Mouse (Mus musculus) midbrain, embryonic 11.5 days (tissue): ENCODE results near the gene Polg2. TPM values are rescaled to one million over a fixed set of nuclear protein-coding genes. Genes with fewer than 3 reads are reported as not detected.

Experiments used
- ATAC-seq: fragments of 200-750 bp; cut with Nextera tagmentation; 2 replicates; pipeline ENCODE4 v1.8.0; 2017; ENCODE audit warnings: moderate TSS enrichment, moderate library complexity; ENCODE audit not compliant: low FRiP score
- DNase-seq: peaks from one replicate; pipeline ENCODE4 v3.0.0; 2015; ENCODE audit warnings: low spot score; ENCODE audit errors: missing footprints
- H3K27ac ChIP-seq: fragments of 300-500 bp; sonication (generic); 2 replicates; pipeline ENCODE4 v1.5.1; 2014; ENCODE audit warnings: low read depth, low read length
- H3K27me3 ChIP-seq: fragments of 300-500 bp; sonication (generic); 2 replicates; pipeline ENCODE4 v1.6.1; 2014; ENCODE audit warnings: mild to moderate bottlenecking, low read length, moderate library complexity, mixed read lengths; ENCODE audit not compliant: control insufficient read depth, insufficient read depth
- H3K36me3 ChIP-seq: fragments of 300-500 bp; sonication (generic); 2 replicates; pipeline ENCODE4 v1.6.1; 2014; ENCODE audit warnings: mild to moderate bottlenecking, low read length, moderate library complexity, mixed read lengths; ENCODE audit not compliant: control insufficient read depth, insufficient read depth
- H3K4me1 ChIP-seq: fragments of 300-500 bp; sonication (generic); 2 replicates; pipeline ENCODE4 v1.6.1; 2014; ENCODE audit warnings: low read length; ENCODE audit not compliant: control insufficient read depth, insufficient read depth
- H3K4me2 ChIP-seq: fragments of 300-500 bp; sonication (generic); 2 replicates; pipeline ENCODE4 v1.6.1; 2014; ENCODE audit warnings: mild to moderate bottlenecking, moderate library complexity
- H3K4me3 ChIP-seq: fragments of 300-500 bp; sonication (generic); 2 replicates; pipeline ENCODE4 v1.5.1; 2014; ENCODE audit warnings: low read depth, low read length
- H3K9ac ChIP-seq: fragments of 300-500 bp; sonication (generic); 2 replicates; pipeline ENCODE4 v1.6.1; 2014; ENCODE audit warnings: low read length
- H3K9me3 ChIP-seq: fragments of 300-500 bp; sonication (generic); 2 replicates; pipeline ENCODE4 v1.6.1; 2016; ENCODE audit warnings: low read length; ENCODE audit not compliant: control insufficient read depth
- WGBS: fragments of 180-500 bp; shearing (Covaris S2); extraction: QIAGEN DNeasy Blood & Tissue Kit; methylation state at CpG from one replicate; pipeline ENCODE4 v1.1.7; 2014; 5-methylcytosine and 5-hydroxymethylcytosine counted together
- polyA plus RNA-seq: library from polyadenylated mRNA; unstranded; fragments of >200 nt; fragmentation: Nextera tagmentation; extraction: Ambion mirVana; gene quantifications from 2 replicates; pipeline ENCODE4 v1.2.1, GENCODE M21; 2014

Gene Polg2
- polyA plus RNA-seq, 1 experiment from 2014 or later: 9.7 TPM

DNA sequence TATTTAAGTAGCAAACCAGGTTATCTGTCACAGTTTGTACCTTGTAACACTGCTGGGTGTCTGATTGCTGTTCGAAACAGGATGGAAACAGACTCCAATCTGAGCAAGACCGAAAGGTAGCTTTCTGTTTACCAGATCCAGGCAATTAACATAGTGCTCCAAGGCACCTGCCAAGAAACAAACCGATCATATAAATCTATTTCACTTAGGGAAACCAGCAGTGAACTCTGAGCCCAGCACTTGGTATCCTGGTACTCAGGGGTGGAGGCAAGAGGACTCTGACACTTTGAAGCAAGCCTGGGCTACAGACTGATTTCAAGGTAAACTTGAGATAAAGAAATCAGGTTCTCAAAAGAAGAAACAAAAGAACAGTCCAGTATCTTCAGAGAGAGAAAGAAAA lies 1.9 kb downstream of the Polg2 start:
- ATAC-seq (no peak), DNase-seq (no peak)
- Histone ChIP-seq H3K27me3 (no peaks in the 10 kb centered on the region), H3K4me1 (peaks cover 6% of the 10 kb centered on the region; the same call in 1 of the 2 replicates), H3K4me2 (no peak overlapping the region), H3K36me3 (peaks cover 13% of the 10 kb centered on the region), H3K27ac (no peak overlapping the region), H3K9me3 (no peaks in the 10 kb centered on the region), H3K9ac (no peak overlapping the region), H3K4me3 (no peak overlapping the region)
- 94% methylated on average over 3 of the region's 3 CpGs for WGBS

DNA sequence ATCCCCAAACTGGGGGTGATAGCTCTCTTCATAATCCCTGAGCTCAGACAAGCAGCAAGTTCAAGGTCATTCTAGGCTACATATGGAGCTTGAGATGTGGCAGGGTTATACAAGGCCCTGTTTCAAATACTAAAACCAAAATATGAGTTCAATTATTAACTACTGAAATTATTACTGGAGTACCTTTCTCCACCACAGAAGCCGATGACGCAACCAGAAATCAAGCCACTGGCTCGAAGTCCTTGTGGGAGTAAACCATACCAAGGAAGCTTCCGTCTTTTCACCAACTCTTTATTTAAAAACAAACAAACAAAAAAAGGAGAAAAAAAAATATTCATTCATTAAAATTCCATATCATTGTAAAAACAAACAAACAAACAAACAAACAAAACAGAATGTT lies 2.4 kb downstream of the Polg2 start:
- Histone ChIP-seq H3K9ac (no peak overlapping the region), H3K4me2 (no peak overlapping the region), H3K4me1 (peaks cover 6% of the 10 kb centered on the region; the same call in 1 of the 2 replicates), H3K4me3 (no peak overlapping the region), H3K9me3 (no peaks in the 10 kb centered on the region), H3K27ac (no peak overlapping the region), H3K36me3 (peaks cover 13% of the 10 kb centered on the region), H3K27me3 (no peaks in the 10 kb centered on the region)
- DNase-seq (no peak), ATAC-seq (no peak)
- WGBS: 95% methylated on average over 4 of the region's 4 CpGs

DNA sequence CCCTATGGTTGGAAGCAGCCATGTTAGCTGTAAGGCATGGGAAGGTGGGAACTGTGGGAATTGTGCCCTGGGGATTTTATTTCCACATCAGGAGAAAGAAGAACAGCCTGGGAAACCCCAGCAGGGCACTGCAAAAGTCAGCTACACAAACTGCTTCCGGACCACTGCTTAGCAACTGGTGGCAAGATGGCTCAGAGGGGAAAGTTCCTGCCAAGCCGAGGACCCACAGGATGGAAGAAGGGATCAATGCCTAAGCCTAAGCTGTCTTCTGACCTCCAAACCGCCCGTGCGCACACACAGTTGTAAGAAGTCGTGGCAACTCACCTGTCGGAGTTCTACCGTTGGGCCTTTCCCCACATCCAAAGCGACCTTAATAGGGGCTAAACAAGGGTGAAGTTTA lies 6.3 kb downstream of the Polg2 start:
- H3K27ac ChIP-seq: no peak overlapping the region
- ATAC-seq (no peak), DNase-seq (no peak)
- H3K9me3 ChIP-seq: no peaks in the 10 kb centered on the region
- no peak overlapping the region for H3K4me3 ChIP-seq
- 92% methylated on average over 9 of the region's 9 CpGs for WGBS
- no peaks in the 10 kb centered on the region; the same call in 1 of the 2 replicates for H3K4me1 ChIP-seq
- H3K27me3 ChIP-seq: no peaks in the 10 kb centered on the region
- H3K36me3 ChIP-seq: peaks cover 22% of the 10 kb centered on the region
- H3K4me2 ChIP-seq: no peak overlapping the region
- H3K9ac ChIP-seq: no peak overlapping the region

DNA sequence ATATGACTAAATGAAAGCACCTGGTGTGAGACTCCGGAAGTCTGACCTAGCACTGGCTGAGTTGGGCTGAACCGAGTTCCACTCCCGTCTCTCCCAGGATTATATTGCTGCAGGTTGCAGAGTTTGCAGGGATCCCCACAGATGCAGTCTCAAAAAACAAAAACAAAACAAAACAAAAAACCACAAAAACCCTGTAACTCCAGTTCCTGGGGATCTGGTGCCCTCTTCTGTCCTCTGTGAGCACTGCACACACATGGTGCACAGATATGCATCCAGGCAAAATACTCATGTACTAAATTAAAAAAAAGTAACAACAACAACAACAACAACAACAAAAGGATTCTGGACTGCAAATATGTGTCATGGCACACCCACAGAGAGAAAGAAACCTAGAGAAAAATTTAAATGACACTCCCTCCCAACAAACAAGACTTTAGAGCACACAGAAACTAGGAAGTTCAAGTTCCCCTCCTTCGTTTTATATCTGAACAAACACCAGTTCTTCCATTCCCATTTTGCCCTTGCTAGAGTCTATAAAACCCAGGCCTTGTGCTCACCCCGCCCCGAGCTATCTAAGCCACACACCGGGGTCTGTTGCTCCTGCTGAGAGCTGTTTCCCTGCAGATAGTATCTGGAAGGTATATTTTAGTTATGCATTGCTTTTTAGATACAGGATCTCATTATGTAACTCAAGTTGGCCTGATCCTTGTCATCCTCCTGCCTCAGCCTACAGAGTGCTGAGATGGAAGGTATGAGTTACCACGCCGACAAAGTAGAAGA lies 9.0 kb downstream of the Polg2 start:
- peaks cover 33% of the 10 kb centered on the region for H3K36me3 ChIP-seq
- H3K4me1 ChIP-seq: no peaks in the 10 kb centered on the region
- 93% methylated on average over 9 of the region's 9 CpGs for WGBS
- H3K9me3 ChIP-seq: no peaks in the 10 kb centered on the region; the same call in 1 of the 2 replicates
- no peak overlapping the region for H3K4me3 ChIP-seq
- H3K27ac ChIP-seq: no peak overlapping the region
- DNase-seq: no peak
- no peak overlapping the region for H3K4me2 ChIP-seq
- no peaks in the 10 kb centered on the region for H3K27me3 ChIP-seq
- H3K9ac ChIP-seq: no peak overlapping the region
- ATAC-seq: no peak

DNA sequence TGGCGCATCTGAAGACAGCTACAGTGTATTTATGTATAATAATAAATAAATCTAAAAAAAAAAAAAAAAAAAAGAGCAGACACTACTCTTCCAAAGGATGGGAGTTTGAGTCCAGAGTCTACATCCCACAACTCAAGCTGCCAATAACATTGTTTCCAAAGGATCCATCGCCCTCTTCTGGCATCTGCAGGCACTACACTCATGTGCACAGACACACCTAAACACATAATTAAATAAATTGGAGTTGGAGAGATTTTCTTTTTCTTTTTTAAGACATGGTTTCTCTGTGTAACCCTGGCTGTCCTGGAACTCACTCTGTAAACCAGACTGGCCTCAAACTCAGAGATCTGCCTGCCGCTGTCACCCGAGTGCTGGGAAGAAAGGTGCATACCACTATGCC lies 11.8 kb downstream of the Polg2 start:
- H3K27ac ChIP-seq: no peak overlapping the region
- DNase-seq: no peak
- no peaks in the 10 kb centered on the region for H3K4me1 ChIP-seq
- 95% methylated on average over 4 of the region's 4 CpGs for WGBS
- H3K27me3 ChIP-seq: no peaks in the 10 kb centered on the region
- no peak overlapping the region for H3K9ac ChIP-seq
- no peak overlapping the region for H3K4me3 ChIP-seq
- ATAC-seq: no peak
- no peak overlapping the region for H3K4me2 ChIP-seq
- no peaks in the 10 kb centered on the region; the same call in 1 of the 2 replicates for H3K9me3 ChIP-seq
- peaks cover 27% of the 10 kb centered on the region for H3K36me3 ChIP-seq

DNA sequence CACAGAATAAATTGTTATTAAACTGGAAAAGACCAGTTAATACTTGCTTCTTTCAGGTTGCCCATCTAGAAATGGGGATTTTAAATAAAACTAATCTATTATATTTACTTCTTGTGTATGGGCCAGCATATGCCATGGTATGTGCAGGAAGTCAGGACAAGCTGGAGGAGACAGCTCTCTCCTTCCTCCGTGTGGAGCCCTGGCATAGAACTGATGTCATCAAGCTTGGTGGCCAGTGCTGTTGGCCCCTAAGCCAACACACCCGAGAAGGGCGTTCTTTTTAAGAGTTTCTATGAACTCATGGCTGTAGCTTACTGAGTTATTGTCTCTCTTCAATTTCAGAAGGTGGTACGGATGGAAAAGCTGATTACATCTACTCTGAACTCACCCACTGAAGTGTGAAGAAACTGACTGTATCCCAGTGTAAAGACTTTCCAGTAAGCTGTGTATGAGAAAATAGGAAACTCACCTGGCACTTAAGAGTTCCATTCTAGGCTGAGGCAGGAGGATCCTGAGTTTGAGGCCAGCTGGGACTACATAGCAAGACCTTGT lies 12.7 kb downstream of the Polg2 start:
- H3K27ac ChIP-seq: no peak overlapping the region
- peaks cover 24% of the 10 kb centered on the region for H3K36me3 ChIP-seq
- H3K9ac ChIP-seq: no peak overlapping the region
- H3K4me3 ChIP-seq: no peak overlapping the region
- no peaks in the 10 kb centered on the region; the same call in 1 of the 2 replicates for H3K9me3 ChIP-seq
- DNase-seq (no peak), ATAC-seq (no peak)
- H3K27me3 ChIP-seq: no peaks in the 10 kb centered on the region
- H3K4me2 ChIP-seq: no peak overlapping the region
- H3K4me1 ChIP-seq: 0 out of 2 replicates have a peak, but pooled peaks cover 3% of the 10 kb centered on the region
- WGBS: 94% methylated on average over 4 of the region's 4 CpGs

DNA sequence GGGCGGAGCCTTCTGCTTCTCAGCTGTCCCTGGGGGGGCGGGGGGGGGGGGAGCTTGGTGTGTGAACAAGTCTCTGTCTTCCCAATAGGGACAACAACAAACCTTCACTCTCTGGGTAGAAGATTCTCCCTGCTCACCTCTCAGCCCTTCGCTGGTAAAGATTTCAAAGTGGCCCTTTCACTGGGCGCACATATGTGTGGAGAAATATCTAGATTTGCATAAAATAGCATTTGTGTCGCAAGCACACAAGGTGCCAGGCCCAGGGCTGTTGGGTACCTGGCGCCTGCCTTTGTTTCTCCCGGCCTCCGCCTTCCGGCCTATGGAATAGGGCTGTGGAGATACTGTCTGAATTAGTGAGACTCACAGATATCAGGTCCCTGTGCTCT lies 16.5 kb downstream of the Polg2 start:
- H3K27me3 ChIP-seq: no peaks in the 10 kb centered on the region
- H3K4me1 ChIP-seq: 0 out of 2 replicates have a peak, but pooled peaks cover 3% of the 10 kb centered on the region
- H3K4me3 ChIP-seq: no peak overlapping the region
- H3K9ac ChIP-seq: no peak overlapping the region
- H3K36me3 ChIP-seq: peaks cover 8% of the 10 kb centered on the region
- WGBS: 77% methylated on average over 9 of the region's 9 CpGs
- H3K9me3 ChIP-seq: no peaks in the 10 kb centered on the region; the same call in 1 of the 2 replicates
- no peak overlapping the region for H3K27ac ChIP-seq
- ATAC-seq: no peak
- DNase-seq: no peak
- no peak overlapping the region for H3K4me2 ChIP-seq

DNA sequence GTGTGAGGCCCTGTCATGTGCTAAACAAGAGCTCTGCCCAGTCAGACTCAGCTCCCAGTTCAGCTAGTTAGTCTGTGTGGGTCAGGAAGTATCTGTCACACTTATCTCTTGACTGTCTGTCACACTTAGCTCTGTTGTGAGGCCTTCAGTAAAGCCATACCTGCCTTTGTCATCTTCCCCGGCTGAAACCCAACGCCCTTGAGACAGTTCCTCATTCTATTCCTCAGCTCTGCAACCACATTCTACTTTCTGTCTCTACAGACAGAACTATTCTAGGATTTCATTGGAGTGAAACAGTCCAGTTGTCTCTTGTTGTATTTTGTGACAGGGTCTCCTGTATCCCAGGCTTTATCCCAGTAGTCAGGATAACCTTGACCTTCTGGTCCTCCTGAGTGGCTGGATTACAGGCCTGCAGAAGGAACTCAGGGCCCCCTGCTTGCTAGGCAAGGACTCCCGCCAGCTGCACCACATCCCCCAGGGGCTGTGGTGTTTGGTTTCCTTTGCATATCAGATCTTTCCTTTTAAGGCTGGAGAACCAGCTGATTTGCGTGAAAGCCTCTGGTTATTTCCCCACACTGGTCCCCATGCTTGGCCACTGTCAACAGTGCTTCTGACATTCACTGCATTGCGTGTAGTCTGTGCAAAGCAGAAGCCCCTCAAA lies 17.1 kb downstream of the Polg2 start:
- Histone ChIP-seq H3K27me3 (no peaks in the 10 kb centered on the region), H3K36me3 (peaks cover 5% of the 10 kb centered on the region), H3K9ac (no peak overlapping the region), H3K4me3 (no peak overlapping the region), H3K27ac (no peak overlapping the region), H3K4me2 (no peak overlapping the region), H3K4me1 (0 out of 2 replicates have a peak, but pooled peaks cover 3% of the 10 kb centered on the region), H3K9me3 (no peaks in the 10 kb centered on the region)
- 54% methylated on average over 5 of the region's 5 CpGs for WGBS
- ATAC-seq (no peak), DNase-seq (no peak)

DNA sequence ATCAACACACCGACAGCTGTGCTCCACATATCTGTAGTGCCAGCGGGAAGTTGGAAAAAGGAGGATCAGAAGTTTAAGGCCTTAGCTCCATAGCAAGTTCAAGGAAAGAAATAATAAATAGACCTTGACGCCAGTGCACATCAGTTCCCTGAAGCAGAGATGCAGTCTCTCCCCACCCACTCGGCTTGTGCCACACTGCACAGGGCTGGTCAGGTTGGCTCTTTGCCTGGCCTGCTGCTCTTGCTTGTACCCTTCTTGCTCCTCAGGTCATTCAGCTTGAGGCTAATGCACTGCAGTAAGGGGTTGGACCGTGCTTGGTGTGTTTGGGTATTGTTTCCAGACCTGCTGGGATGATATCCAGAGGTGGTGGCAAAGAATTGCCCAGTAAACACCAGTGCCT lies 18.8 kb downstream of the Polg2 start:
- H3K9ac ChIP-seq: no peak overlapping the region

More for the DNA sequence above, 18.8 kb downstream of the Polg2 start:
- H3K27me3 ChIP-seq: no peaks in the 10 kb centered on the region
- H3K36me3 ChIP-seq: no peaks in the 10 kb centered on the region
- no peak overlapping the region for H3K4me2 ChIP-seq
- H3K9me3 ChIP-seq: no peaks in the 10 kb centered on the region
- no peak overlapping the region for H3K4me3 ChIP-seq
- 0 out of 2 replicates have a peak, but pooled peaks cover 3% of the 10 kb centered on the region for H3K4me1 ChIP-seq
- no peak overlapping the region for H3K27ac ChIP-seq
- DNase-seq: no peak
- ATAC-seq: no peak
- WGBS: 95% methylated on average over 5 of the region's 5 CpGs
